9 mouse cellular contexts compared by ENCODE assay signal in genomic region chr16:57243858-57244248, GRCm38 (mm10). TPM values are rescaled to one million over a fixed set of nuclear protein-coding genes. Genes with fewer than 3 reads are reported as not detected.
A peak's percentile ranks its signal among the peaks of the same experiment; 100 is the strongest.
DNase-seq lines count a peak whose midpoint lies in the region; ATAC-seq lines count a peak whose summit lies in the region.
"Had no signal": no experiment of that assay in that cellular context is flagged by ENCODE, and none has a peak within 500 bp of the region (broad histone marks: within the 10 kb centered on the region; RNA-seq: fewer than 3 reads in every experiment).

No protein-coding gene starts in this region.

- no peaks in the 10 kb centered on the region for H3K9me3 ChIP-seq in hindbrain, embryonic 15.5 days
- H3K9me3 ChIP-seq in megakaryocyte, embryonic 14.5 days, result no peaks in the 10 kb centered on the region

- H3K4me3 ChIP-seq in hindbrain, embryonic 15.5 days, result no peak overlapping the region
- peak overlapping the region; percentile 73 for H3K4me3 ChIP-seq in megakaryocyte, embryonic 14.5 days (replicated peaks)

- peak; percentile 20 for DNase-seq in MEL-GATA-1-ER (ENCODE audit: extremely low read depth, low read depth)
- DNase-seq in cerebellum, adult 18-20 months, result peak; percentile 66 to 72
- peak; percentile 81 for DNase-seq in forelimb bud, embryonic 11.5 days (ENCODE audit: low read depth, low spot score)
- peak; percentile 74 to 94 for DNase-seq in layer of hippocampus, postnatal 25 days (ENCODE audit: extremely low spot score in 1 of 2, low spot score in 1 of 2)
- peak; percentile 78 to 91 for DNase-seq in right cerebral cortex, adult 2 months (ENCODE audit: low spot score in 2 of 2)
- DNase-seq in urinary bladder, adult 2 months (ENCODE audit: low spot score), result peak; percentile 51

- no peak overlapping the region for H3K9ac ChIP-seq in hindbrain, embryonic 15.5 days

- WGBS in hindbrain, embryonic 15.5 days, result 14% methylated on average over 6 of the region's 6 CpGs

- H3K4me1 ChIP-seq in hindbrain, embryonic 15.5 days (replicated peaks), result no peaks in the 10 kb centered on the region
- H3K4me1 ChIP-seq in megakaryocyte, embryonic 14.5 days, result peaks cover 36% of the 10 kb centered on the region

- ATAC-seq in hindbrain, embryonic 15.5 days (ENCODE audit: low FRiP score, low read depth), result peak; percentile 83

- no peaks in the 10 kb centered on the region for H3K27me3 ChIP-seq in hindbrain, embryonic 15.5 days
- no peaks in the 10 kb centered on the region for H3K27me3 ChIP-seq in megakaryocyte, embryonic 14.5 days (replicated peaks)

- no peaks in the 10 kb centered on the region for H3K36me3 ChIP-seq in hindbrain, embryonic 15.5 days
- no peaks in the 10 kb centered on the region for H3K36me3 ChIP-seq in megakaryocyte, embryonic 14.5 days (replicated peaks; ENCODE audit: low read length)

- no peak overlapping the region for H3K27ac ChIP-seq in hindbrain, embryonic 15.5 days (replicated peaks)
- H3K27ac ChIP-seq: macrophage had no signal

- H3K4me2 ChIP-seq in hindbrain, embryonic 15.5 days, result no peak overlapping the region

RNA-seq across cellular contexts. Expression of gene Tbc1d23, which starts 12.5 kb away (rescaled TPM):
- polyA plus RNA-seq in hindbrain, embryonic 15.5 days (2015; fragmentation: Nextera tagmentation; extraction: Ambion mirVana), result 29.5 and 33.1 TPM in 2 replicates
- total RNA-seq in layer of hippocampus, postnatal 25 days (2021), result 10 to 100 TPM; 37.6 to 42.0 TPM
- 0.36 TPM in 1 of 2 replicates, not detected in the other for polyA plus RNA-seq in megakaryocyte, embryonic 14.5 days (2012; ENCODE audit: insufficient read depth, low replicate concordance)
- 35.9 and 39.2 TPM in 2 replicates for polyA plus RNA-seq in urinary bladder, adult 2 months (2012; rRNA removed)

RNA-seq across cellular contexts. Expression of gene Tmem30c, which starts 48.8 kb away (rescaled TPM):
- 0.34 TPM in 2 replicates for polyA plus RNA-seq in hindbrain, embryonic 15.5 days (2015; fragmentation: Nextera tagmentation; extraction: Ambion mirVana)
- total RNA-seq in layer of hippocampus, postnatal 25 days (2021), result under 1 TPM in 1 of 2 experiments, not detected in 1; 0.63 TPM
- polyA plus RNA-seq in megakaryocyte, embryonic 14.5 days (2012; ENCODE audit: insufficient read depth, low replicate concordance), result not detected in 2 replicates
- 0.07 TPM in 1 of 2 replicates, not detected in the other for polyA plus RNA-seq in urinary bladder, adult 2 months (2012; rRNA removed)
- polyA plus RNA-seq: macrophage had no signal

Comparison
In these comparisons a context has a peak if more than half of its experiments do, and no peak if none do; other contexts are left out.
1. DNase-seq: peak in every context shown above with its lines; median percentile 84 in right cerebral cortex, adult 2 months; 84 in layer of hippocampus, postnatal 25 days; 81 in forelimb bud, embryonic 11.5 days; 69 in cerebellum, adult 18-20 months; 51 in urinary bladder, adult 2 months; 20 in MEL-GATA-1-ER.
2. RNA of gene Tbc1d23, which starts 12.5 kb away (polyA plus RNA-seq): 35.9 to 39.2 TPM in urinary bladder, adult 2 months and 29.5 to 33.1 TPM in hindbrain, embryonic 15.5 days; 0.36 TPM in megakaryocyte, embryonic 14.5 days; every median in the first group is over 10 times any median in the second.